Mouse (Mus musculus) olfactory bulb, adult 2 months (tissue): Measurements from ENCODE around the gene Flt1. TPM values are rescaled to one million over a fixed set of nuclear protein-coding genes. Genes with fewer than 3 reads are reported as not detected.

Experiments
- H3K27ac ChIP-seq: fragments of 200-500 bp; 2 replicates; pipeline ENCODE4 v1.5.1; 2012; ENCODE audit warnings: low read depth, low read length; ENCODE audit not compliant: insufficient read depth
- H3K4me1 ChIP-seq: fragments of 200-500 bp; 2 replicates; pipeline ENCODE4 v1.6.1; 2012; ENCODE audit warnings: low read length; ENCODE audit not compliant: control insufficient read depth, insufficient read depth
- H3K4me3 ChIP-seq: fragments of 200-500 bp; 2 replicates; pipeline ENCODE4 v1.5.1; 2012; ENCODE audit warnings: mild to moderate bottlenecking, low read depth, low read length, moderate library complexity; ENCODE audit not compliant: insufficient read depth
- CTCF ChIP-seq: fragments of 200-500 bp; IDR thresholded peaks from 2 replicates; pipeline ENCODE4 v1.5.1; 2012; ENCODE audit warnings: low read depth, mild to moderate bottlenecking, low read length, moderate library complexity; ENCODE audit not compliant: insufficient read depth
- POLR2A ChIP-seq: fragments of 200-500 bp; IDR thresholded peaks from 2 replicates; pipeline ENCODE4 v1.6.1; 2012; ENCODE audit warnings: mild to moderate bottlenecking, low read depth, low read length, moderate library complexity; ENCODE audit not compliant: insufficient read depth
- WGBS: fragments of 180-500 bp; shearing (Covaris S2); methylation state at CpG from one replicate; pipeline ENCODE4 v1.1.7; 2018; 5-methylcytosine and 5-hydroxymethylcytosine counted together
- polyA plus RNA-seq: library from polyadenylated mRNA; stranded (reverse); fragments of >200 nt; gene quantifications from 2 replicates; pipeline ENCODE4 v1.2.4, GENCODE M21; 2012; ENCODE audit warnings: low replicate concordance; ENCODE audit not compliant: missing spikeins, insufficient read depth, insufficient read length

Flt1 gene
- not detected in 2 replicates for polyA plus RNA-seq

GRCm38 (mm10) chr5:147725831-147726700, at the start of gene Flt1:
Gene Flt1, minus strand, starts transcription at chr5:147726011.
- WGBS = 1% methylated on average over 82 of the region's 82 CpGs
- Histone ChIP-seq H3K27ac (no peak within 1 kb of the TSS), H3K4me1 (peaks cover 17% of the 10 kb centered on the region), H3K4me3 (peak within 1 kb of the TSS; percentile 32)
- no peak for TF ChIP-seq POLR2A
- no peak for TF ChIP-seq CTCF

- Histone ChIP-seq H3K4me1 (no peaks in the 10 kb centered on the region), H3K27ac (no peak overlapping the region), H3K4me3 (no peak overlapping the region)
- no peak for TF ChIP-seq POLR2A
- no peak for TF ChIP-seq CTCF
- WGBS = 85% methylated on average over 7 of the region's 7 CpGs
These were observed 49.4 kb upstream of the Flt1 start for GRCm38 (mm10) chr5:147775222-147775621.

GRCm38 (mm10) chr5:147769918-147770317, 44.1 kb upstream of the Flt1 start:
- 76% methylated on average over 6 of the region's 6 CpGs for WGBS
- Histone ChIP-seq H3K27ac (no peak overlapping the region), H3K4me1 (no peaks in the 10 kb centered on the region), H3K4me3 (no peak overlapping the region)
- TF ChIP-seq CTCF = no peak
- no peak for TF ChIP-seq POLR2A

- WGBS = 72% methylated on average over 4 of the region's 4 CpGs
- no peak overlapping the region for H3K27ac ChIP-seq
- H3K4me1 ChIP-seq = no peaks in the 10 kb centered on the region
- TF ChIP-seq POLR2A = no peak
- TF ChIP-seq CTCF = no peak
- H3K4me3 ChIP-seq = no peak overlapping the region
These were observed 38.2 kb upstream of the Flt1 start for GRCm38 (mm10) chr5:147764061-147764460.

GRCm38 (mm10) chr5:147761984-147762383, 36.2 kb upstream of the Flt1 start:
- Histone ChIP-seq H3K4me1 (no peaks in the 10 kb centered on the region), H3K4me3 (no peak overlapping the region), H3K27ac (no peak overlapping the region)
- TF ChIP-seq POLR2A (no peak), CTCF (no peak)
- 53% methylated on average over 8 of the region's 8 CpGs for WGBS

GRCm38 (mm10) chr5:147761275-147761674, 35.5 kb upstream of the Flt1 start:
- 41% methylated on average over 9 of the region's 9 CpGs for WGBS

GRCm38 (mm10) chr5:147758640-147759319, 33.0 kb upstream of the Flt1 start:
- H3K4me1 ChIP-seq = no peaks in the 10 kb centered on the region
- WGBS = 81% methylated on average over 9 of the region's 9 CpGs
- TF ChIP-seq CTCF (no peak), POLR2A (no peak)
- no peak overlapping the region for H3K4me3 ChIP-seq
- H3K27ac ChIP-seq = no peak overlapping the region

More at GRCm38 (mm10) chr5:147761275-147761674, 35.5 kb upstream of the Flt1 start:
- Histone ChIP-seq H3K4me1 (no peaks in the 10 kb centered on the region), H3K27ac (no peak overlapping the region), H3K4me3 (no peak overlapping the region)
- TF ChIP-seq POLR2A (no peak), CTCF (no peak)

GRCm38 (mm10) chr5:147757832-147758587, 32.2 kb upstream of the Flt1 start:
- peaks cover 3% of the 10 kb centered on the region; the same call in 1 of the 2 replicates for H3K4me1 ChIP-seq
- no peak overlapping the region for H3K27ac ChIP-seq
- TF ChIP-seq POLR2A = no peak
- TF ChIP-seq CTCF = no peak
- WGBS = 63% methylated on average over 12 of the region's 12 CpGs
- H3K4me3 ChIP-seq = no peak overlapping the region

- TF ChIP-seq CTCF = no peak
- no peak for TF ChIP-seq POLR2A
- H3K4me1 ChIP-seq = peaks cover 13% of the 10 kb centered on the region; the same call in 1 of the 2 replicates
- H3K4me3 ChIP-seq = no peak overlapping the region
- H3K27ac ChIP-seq = no peak overlapping the region
- WGBS = 9% methylated on average over 25 of the region's 25 CpGs
These were observed 27.1 kb upstream of the Flt1 start for GRCm38 (mm10) chr5:147752914-147753341.
